Mouse (Mus musculus) megakaryocyte, adult 5-6 weeks (primary cell): ENCODE results near the gene Cd99l2. TPM values are rescaled to one million over a fixed set of nuclear protein-coding genes. Genes with fewer than 3 reads are reported as not detected.

Experiments used
- ATAC-seq: 2 replicates; pipeline ENCODE4 v1.8.0; 2016; ENCODE audit warnings: mild to moderate bottlenecking, inconsistent platforms; ENCODE audit not compliant: poor library complexity, severe bottlenecking
- total RNA-seq, 2 experiments: library from RNA; stranded (forward) in 1 of 2; stranded (reverse) in 1 of 2; fragments of 153-499, 151-499 nt in 1 of 2; fragments of 221-1000, 200-1000 nt in 1 of 2; gene quantifications; 2 replicates each; pipeline versions ENCODE4 v1.2.3 to v1.2.4; 2015 to 2017

Gene Cd99l2
- total RNA-seq, 2 experiments from 2014 or later: 5.1 to 9.9 TPM

- ATAC-seq: no peak
Observed at GRCm38 (mm10) chrX:71376781-71377180, 115.9 kb downstream of the Cd99l2 start.

Other genes with a start within 250 kb of the Cd99l2 start
- gene Mtmr1, start 128.1 kb downstream of the Cd99l2 start, total RNA-seq (2015): 24.5 and 25.8 TPM in 2 replicates
- 28.9 and 36.1 TPM in 2 replicates for gene Mtmr1, start 128.1 kb downstream of the Cd99l2 start, total RNA-seq (2017)
- 35.0 and 51.1 TPM in 2 replicates for gene Hmgb3, start 63.1 kb upstream of the Cd99l2 start, total RNA-seq (2015)
- gene Hmgb3, start 63.1 kb upstream of the Cd99l2 start, total RNA-seq (2017): 58.9 and 75.0 TPM in 2 replicates
- not detected in 2 replicates for gene Gpr50, start 170.8 kb upstream of the Cd99l2 start, total RNA-seq (2015)
- gene Gpr50, start 170.8 kb upstream of the Cd99l2 start, total RNA-seq (2017): not detected in 2 replicates